Mouse (Mus musculus) forebrain, embryonic 15.5 days (tissue): ENCODE measurements at regions not wholly inside any gene's neighbourhood (a gene's known extent, or its start where the extent isn't known, plus 50 kb on each side); places are given as distances from the start of the nearest gene placed in this dataset.

Experiments used
- ATAC-seq: fragments of 200-750 bp; cut with Nextera tagmentation; replicated peaks from 2 replicates; pipeline ENCODE4 v1.8.0; 2017; ENCODE audit warnings: mild to moderate bottlenecking, moderate TSS enrichment, moderate library complexity
- H3K27ac ChIP-seq: fragments of 300-500 bp; sonication (generic); replicated peaks from 2 replicates; pipeline ENCODE4 v1.5.1; 2015; ENCODE audit warnings: mild to moderate bottlenecking, inconsistent platforms
- H3K27me3 ChIP-seq: fragments of 300-500 bp; sonication (generic); 2 replicates; pipeline ENCODE4 v1.6.1; 2015; ENCODE audit warnings: inconsistent platforms
- H3K36me3 ChIP-seq: fragments of 300-500 bp; sonication (generic); 2 replicates; pipeline ENCODE4 v1.6.1; 2015; ENCODE audit warnings: mild to moderate bottlenecking, inconsistent platforms
- H3K4me1 ChIP-seq: fragments of 300-500 bp; sonication (generic); 2 replicates; pipeline ENCODE4 v1.6.1; 2015; ENCODE audit warnings: inconsistent platforms
- H3K4me2 ChIP-seq: fragments of 300-500 bp; sonication (generic); replicated peaks from 2 replicates; pipeline ENCODE4 v1.6.1; 2015; ENCODE audit warnings: mild to moderate bottlenecking, inconsistent platforms
- H3K4me3 ChIP-seq: fragments of 300-500 bp; sonication (generic); 2 replicates; pipeline ENCODE4 v1.5.1; 2015; ENCODE audit warnings: mild to moderate bottlenecking, inconsistent platforms
- H3K9ac ChIP-seq: fragments of 300-500 bp; sonication (generic); replicated peaks from 2 replicates; pipeline ENCODE4 v1.6.1; 2015; ENCODE audit warnings: mild to moderate bottlenecking, inconsistent platforms
- H3K9me3 ChIP-seq: fragments of 300-500 bp; sonication (generic); 2 replicates; pipeline ENCODE4 v1.6.1; 2016; ENCODE audit warnings: inconsistent platforms
- WGBS: fragments of 180-500 bp; shearing (Covaris S2); methylation state at CpG from one replicate; pipeline ENCODE4 v1.1.7; 2015; ENCODE audit warnings: mixed read lengths; 5-methylcytosine and 5-hydroxymethylcytosine counted together

GRCm38 (mm10) chr19:59831304-59831703, 112.2 kb downstream of the Rab11fip2 start:
- Histone ChIP-seq H3K27me3 (no peaks in the 10 kb centered on the region), H3K27ac (no peak overlapping the region), H3K9ac (no peak overlapping the region), H3K4me2 (no peak overlapping the region), H3K9me3 (no peaks in the 10 kb centered on the region), H3K4me1 (no peaks in the 10 kb centered on the region), H3K36me3 (no peaks in the 10 kb centered on the region), H3K4me3 (no peak overlapping the region)
- WGBS = 89% methylated on average over 4 of the region's 4 CpGs
- no peak for ATAC-seq

GRCm38 (mm10) chr19:59837138-59837537, 106.3 kb downstream of the Rab11fip2 start:
- Histone ChIP-seq H3K9ac (no peak overlapping the region), H3K4me3 (no peak overlapping the region), H3K9me3 (no peaks in the 10 kb centered on the region), H3K27ac (no peak overlapping the region), H3K4me1 (peaks cover 17% of the 10 kb centered on the region), H3K36me3 (no peaks in the 10 kb centered on the region), H3K27me3 (no peaks in the 10 kb centered on the region), H3K4me2 (no peak overlapping the region)
- ATAC-seq = 0 out of 2 replicates have a peak, but pooled peaks have one; percentile 46
- WGBS = 55% methylated on average over 4 of the region's 4 CpGs

GRCm38 (mm10) chr19:59837628-59838027, 105.8 kb downstream of the Rab11fip2 start:
- Histone ChIP-seq H3K4me2 (no peak overlapping the region), H3K36me3 (no peaks in the 10 kb centered on the region), H3K27ac (no peak overlapping the region), H3K9me3 (no peaks in the 10 kb centered on the region), H3K4me3 (no peak overlapping the region), H3K4me1 (peaks cover 17% of the 10 kb centered on the region), H3K27me3 (no peaks in the 10 kb centered on the region), H3K9ac (no peak overlapping the region)
- 0 out of 2 replicates have a peak, but pooled peaks have one; percentile 46 for ATAC-seq
- WGBS = 41% methylated on average over 6 of the region's 6 CpGs

- H3K4me3 ChIP-seq = no peak overlapping the region
- H3K9ac ChIP-seq = no peak overlapping the region
- no peak overlapping the region for H3K27ac ChIP-seq
- WGBS = 87% methylated on average over 3 of the region's 3 CpGs
- H3K4me1 ChIP-seq = no peaks in the 10 kb centered on the region
- H3K27me3 ChIP-seq = no peaks in the 10 kb centered on the region
- H3K4me2 ChIP-seq = no peak overlapping the region
- ATAC-seq = no peak
- H3K36me3 ChIP-seq = no peaks in the 10 kb centered on the region
- no peaks in the 10 kb centered on the region for H3K9me3 ChIP-seq
Measured at GRCm38 (mm10) chr19:59844270-59844669, 99.2 kb downstream of the Rab11fip2 start.

GRCm38 (mm10) chr19:59846807-59847206, 96.6 kb downstream of the Rab11fip2 start:
- no peak for ATAC-seq

GRCm38 (mm10) chr19:59850696-59851095, 92.8 kb downstream of the Rab11fip2 start:
- no peak for ATAC-seq
- H3K27ac ChIP-seq = no peak overlapping the region
- 45% methylated on average over 5 of the region's 5 CpGs for WGBS
- no peaks in the 10 kb centered on the region for H3K27me3 ChIP-seq
- no peak overlapping the region for H3K9ac ChIP-seq
- no peak overlapping the region for H3K4me2 ChIP-seq
- H3K36me3 ChIP-seq = no peaks in the 10 kb centered on the region
- H3K9me3 ChIP-seq = no peaks in the 10 kb centered on the region
- no peak overlapping the region for H3K4me3 ChIP-seq
- H3K4me1 ChIP-seq = peaks cover 8% of the 10 kb centered on the region; the same call in 1 of the 2 replicates

More at GRCm38 (mm10) chr19:59846807-59847206, 96.6 kb downstream of the Rab11fip2 start:
- Histone ChIP-seq H3K36me3 (no peaks in the 10 kb centered on the region), H3K27ac (no peak overlapping the region), H3K9me3 (no peaks in the 10 kb centered on the region), H3K4me2 (no peak overlapping the region), H3K4me3 (no peak overlapping the region), H3K27me3 (no peaks in the 10 kb centered on the region), H3K4me1 (no peaks in the 10 kb centered on the region), H3K9ac (no peak overlapping the region)
- 97% methylated on average over 1 of the region's 1 CpGs for WGBS

- Histone ChIP-seq H3K9me3 (no peaks in the 10 kb centered on the region), H3K36me3 (no peaks in the 10 kb centered on the region), H3K27me3 (no peaks in the 10 kb centered on the region), H3K27ac (no peak overlapping the region), H3K4me2 (no peak overlapping the region), H3K4me1 (peaks cover 8% of the 10 kb centered on the region; the same call in 1 of the 2 replicates), H3K9ac (no peak overlapping the region), H3K4me3 (no peak overlapping the region)
- ATAC-seq = no peak
- 36% methylated on average over 1 of the region's 1 CpGs for WGBS
Measured at GRCm38 (mm10) chr19:59852011-59852738, 91.3 kb downstream of the Rab11fip2 start.
